Mouse (Mus musculus): ENCODE data around the gene Zdhhc17.

The Zdhhc17 gene

GRCm38 (mm10) chr10:111009641-111010479 is at the start of gene Zdhhc17:
Gene Zdhhc17 (minus strand): TSS chr10:111010140.
- peak; percentile 78 to 91 for DNase-seq (ENCODE audit: low spot score in 2 of 2)

GRCm38 (mm10) chr10:111055770-111056169 is 45.8 kb upstream of the Zdhhc17 start:
- no peak for DNase-seq (ENCODE audit: low spot score in 2 of 2)

- no peak for DNase-seq (ENCODE audit: low spot score in 2 of 2)
Measured at GRCm38 (mm10) chr10:111051606-111052005, 41.7 kb upstream of the Zdhhc17 start.

- no peak for DNase-seq (ENCODE audit: low spot score in 2 of 2)
Measured at GRCm38 (mm10) chr10:111050511-111050910, 40.6 kb upstream of the Zdhhc17 start.

- no peak for DNase-seq (ENCODE audit: low spot score in 2 of 2)
Measured at GRCm38 (mm10) chr10:111050061-111050460, 40.1 kb upstream of the Zdhhc17 start.

GRCm38 (mm10) chr10:111047895-111048294 is 38.0 kb upstream of the Zdhhc17 start:
- peak in 1 of 2 experiments; percentile 5 for DNase-seq (ENCODE audit: low spot score in 2 of 2)

GRCm38 (mm10) chr10:111040078-111040656 is 30.2 kb upstream of the Zdhhc17 start:
- no peak for DNase-seq (ENCODE audit: low spot score in 2 of 2)

GRCm38 (mm10) chr10:111036851-111037250 is 26.9 kb upstream of the Zdhhc17 start:
- DNase-seq (ENCODE audit: low spot score in 2 of 2) = no peak

- no peak for DNase-seq (ENCODE audit: low spot score in 2 of 2)
Measured at GRCm38 (mm10) chr10:111035134-111035533, 25.2 kb upstream of the Zdhhc17 start.

GRCm38 (mm10) chr10:111031511-111032365 is 21.8 kb upstream of the Zdhhc17 start:
- no peak for DNase-seq (ENCODE audit: low spot score in 2 of 2)

GRCm38 (mm10) chr10:111030845-111031244 is 20.9 kb upstream of the Zdhhc17 start:
- DNase-seq (ENCODE audit: low spot score in 2 of 2) = no peak

- no peak for DNase-seq (ENCODE audit: low spot score in 2 of 2)
Measured at GRCm38 (mm10) chr10:111026106-111026505, 16.2 kb upstream of the Zdhhc17 start.

- no peak for DNase-seq (ENCODE audit: low spot score in 2 of 2)
Measured at GRCm38 (mm10) chr10:111024746-111025145, 14.8 kb upstream of the Zdhhc17 start.

- no peak for DNase-seq (ENCODE audit: low spot score in 2 of 2)
Measured at GRCm38 (mm10) chr10:111014476-111014875, 4.5 kb upstream of the Zdhhc17 start.

GRCm38 (mm10) chr10:111013265-111013664 is 3.3 kb upstream of the Zdhhc17 start:
- DNase-seq (ENCODE audit: low spot score in 2 of 2) = no peak

GRCm38 (mm10) chr10:111012496-111013038 is 2.6 kb upstream of the Zdhhc17 start:
- DNase-seq (ENCODE audit: low spot score in 2 of 2) = no peak

GRCm38 (mm10) chr10:111011226-111011765 is 1.4 kb upstream of the Zdhhc17 start:
- DNase-seq (ENCODE audit: low spot score in 2 of 2) = no peak

GRCm38 (mm10) chr10:111010480-111011225 is 713 bp upstream of the Zdhhc17 start:
- DNase-seq (ENCODE audit: low spot score in 2 of 2) = no peak

GRCm38 (mm10) chr10:111009113-111009640 is 763 bp downstream of the Zdhhc17 start:
- no peak for DNase-seq (ENCODE audit: low spot score in 2 of 2)

GRCm38 (mm10) chr10:111007687-111008086 is 2.3 kb downstream of the Zdhhc17 start:
- DNase-seq (ENCODE audit: low spot score in 2 of 2) = no peak

All from urinary bladder, adult 18-20 months (tissue).